Mouse (Mus musculus) erythroid progenitor cell, adult 5-6 weeks (primary cell): ENCODE results near the gene Pabpn1. TPM values are rescaled to one million over a fixed set of nuclear protein-coding genes. Genes with fewer than 3 reads are reported as not detected.

ENCODE experiments used
- ATAC-seq: replicated peaks from 2 replicates; pipeline ENCODE4 v1.8.0; 2016; ENCODE audit warnings: moderate number of reproducible peaks, mild to moderate bottlenecking, moderate TSS enrichment, inconsistent platforms; ENCODE audit not compliant: poor library complexity, low FRiP score, severe bottlenecking
- total RNA-seq, 2 experiments: library from RNA; stranded (forward) in 1 of 2; stranded (reverse) in 1 of 2; fragments of 150-400 nt in 1 of 2; fragments of 186-747, 209-891 nt in 1 of 2; gene quantifications; 2 replicates each; pipeline versions ENCODE4 v1.2.3 to v1.2.4; 2015 to 2017; ENCODE audit warnings: low replicate concordance in 2 of 2

The Pabpn1 gene
- total RNA-seq, 2 experiments from 2014 or later, result 49.9 to 120 TPM

DNA sequence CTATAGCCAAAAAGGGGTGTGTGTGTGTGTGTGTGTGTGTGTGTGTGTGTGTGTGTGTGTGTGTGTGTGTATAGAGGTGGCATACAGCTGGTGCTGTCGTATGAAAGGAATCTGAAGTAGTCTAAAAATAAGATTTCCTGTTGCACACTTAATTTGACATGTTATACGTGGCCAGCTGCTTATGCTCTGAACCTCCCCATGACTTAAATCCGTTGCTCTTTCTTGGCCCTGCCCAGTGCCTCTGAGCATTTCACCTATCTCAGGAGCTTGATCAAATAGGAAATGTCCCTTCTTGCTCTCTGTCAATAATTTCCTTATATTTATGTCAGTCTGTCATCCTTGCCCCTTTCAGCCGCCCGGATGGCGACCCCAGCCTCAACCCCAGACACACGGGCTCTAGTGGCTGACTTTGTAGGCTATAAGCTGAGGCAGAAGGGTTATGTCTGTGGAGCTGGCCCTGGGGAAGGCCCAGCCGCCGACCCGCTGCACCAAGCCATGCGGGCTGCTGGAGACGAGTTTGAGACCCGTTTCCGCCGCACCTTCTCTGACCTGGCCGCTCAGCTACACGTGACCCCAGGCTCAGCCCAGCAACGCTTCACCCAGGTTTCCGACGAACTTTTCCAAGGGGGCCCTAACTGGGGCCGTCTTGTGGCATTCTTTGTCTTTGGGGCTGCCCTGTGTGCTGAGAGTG lies 8.1 kb upstream of the Pabpn1 start:
- no peak for ATAC-seq

DNA sequence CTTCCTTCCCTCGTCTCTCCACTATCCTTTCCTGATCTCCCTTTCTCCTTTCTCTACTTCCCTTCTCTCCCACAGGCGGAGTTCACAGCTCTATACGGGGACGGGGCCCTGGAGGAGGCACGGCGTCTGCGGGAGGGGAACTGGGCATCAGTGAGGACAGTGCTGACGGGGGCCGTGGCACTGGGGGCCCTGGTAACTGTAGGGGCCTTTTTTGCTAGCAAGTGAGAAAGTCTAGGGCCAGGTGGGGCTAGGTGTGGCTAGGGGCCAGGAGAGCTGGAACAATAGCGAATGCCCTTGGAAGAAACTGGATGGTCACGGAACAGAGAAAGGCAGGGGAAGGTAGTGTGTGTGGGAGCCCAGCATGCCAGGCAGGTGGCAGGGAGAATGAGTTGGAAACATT lies 7.0 kb upstream of the Pabpn1 start:
- ATAC-seq, result no peak

GRCm38 (mm10) chr14:54893651-54894181 lies 1.4 kb downstream of the Pabpn1 start:
- peak; percentile 97 for ATAC-seq

DNA sequence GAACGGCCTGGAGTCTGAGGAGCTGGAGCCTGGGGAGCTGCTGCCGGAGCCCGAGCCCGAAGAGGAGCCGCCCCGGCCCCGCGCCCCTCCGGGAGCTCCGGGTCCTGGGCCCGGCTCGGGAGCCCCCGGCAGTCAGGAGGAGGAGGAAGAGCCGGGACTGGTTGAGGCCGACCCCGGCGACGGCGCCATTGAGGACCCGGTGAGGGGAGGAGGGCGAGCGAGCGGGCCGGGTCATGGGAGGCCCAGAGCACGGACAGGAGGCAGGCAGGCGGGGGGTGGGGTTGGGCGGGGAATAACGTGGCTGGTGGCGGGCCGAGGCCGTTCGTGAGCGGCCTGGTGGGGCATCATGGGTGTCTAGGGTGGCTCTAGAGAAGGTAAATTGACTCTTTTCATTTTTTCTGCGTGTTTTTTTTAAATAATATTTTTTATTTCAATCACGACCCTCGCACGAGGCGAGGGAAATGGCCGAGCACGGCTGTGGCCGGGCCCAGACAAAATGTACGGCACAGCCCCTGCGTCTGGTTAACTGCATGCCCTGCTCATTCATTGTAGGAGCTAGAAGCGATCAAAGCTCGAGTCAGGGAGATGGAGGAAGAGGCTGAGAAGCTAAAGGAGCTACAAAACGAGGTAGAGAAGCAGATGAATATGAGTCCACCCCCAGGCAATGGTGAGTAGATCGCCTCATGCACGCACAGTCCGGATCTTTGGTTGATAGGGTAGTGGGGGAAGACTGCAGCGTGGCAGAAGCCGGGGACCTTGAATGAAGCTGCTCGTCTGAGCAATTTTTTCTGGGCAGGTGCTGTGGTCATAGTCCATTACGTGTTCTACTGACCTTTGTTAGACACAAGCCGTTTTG lies 2.2 kb downstream of the Pabpn1 start:
- ATAC-seq, result peak; percentile 36; the same call in 1 of the 2 replicates

DNA sequence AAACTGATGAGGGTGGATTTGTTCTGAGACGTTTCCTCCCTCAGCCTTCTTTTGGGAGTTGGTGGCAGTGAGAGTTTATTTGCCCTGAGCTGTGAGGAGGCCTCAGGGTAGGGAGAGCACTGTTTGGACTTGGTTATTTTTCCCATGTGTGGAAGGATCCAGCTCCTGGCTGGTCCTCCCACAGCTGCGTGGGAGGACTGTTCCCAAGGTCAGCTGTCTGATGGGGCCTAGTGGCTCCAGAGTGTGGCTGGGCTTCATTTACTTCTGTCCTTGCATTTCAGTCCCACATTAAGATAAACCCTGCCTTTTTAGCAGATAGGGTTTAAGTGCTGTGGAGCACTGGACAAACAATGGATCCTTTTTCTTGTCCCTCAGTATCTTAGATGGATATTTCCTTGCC lies 5.1 kb downstream of the Pabpn1 start:
- no peak for ATAC-seq

- ATAC-seq, result peak; percentile 56; the same call in 1 of the 2 replicates
Measured at GRCm38 (mm10) chr14:54900383-54900782, 8.1 kb downstream of the Pabpn1 start.

DNA sequence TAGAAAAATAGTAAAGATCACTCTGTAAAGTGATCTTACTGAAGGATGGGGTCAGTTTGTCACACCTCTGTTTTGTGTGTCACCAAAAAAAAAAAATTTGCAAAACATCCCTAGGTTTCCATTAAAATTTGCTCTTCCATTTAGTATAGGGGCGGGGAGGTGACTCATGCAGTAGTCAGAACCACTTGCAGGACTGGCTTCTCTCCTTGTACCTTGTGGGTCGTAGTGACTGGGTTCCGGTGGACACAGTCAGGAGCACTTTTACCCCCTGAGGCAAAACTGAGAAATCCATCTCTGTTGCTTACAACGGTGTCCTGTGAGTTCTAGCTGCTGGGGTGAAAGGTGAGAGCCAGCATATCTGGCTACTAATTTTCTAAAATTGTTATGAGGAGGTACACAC lies 11.3 kb downstream of the Pabpn1 start:
- no peak for ATAC-seq

DNA sequence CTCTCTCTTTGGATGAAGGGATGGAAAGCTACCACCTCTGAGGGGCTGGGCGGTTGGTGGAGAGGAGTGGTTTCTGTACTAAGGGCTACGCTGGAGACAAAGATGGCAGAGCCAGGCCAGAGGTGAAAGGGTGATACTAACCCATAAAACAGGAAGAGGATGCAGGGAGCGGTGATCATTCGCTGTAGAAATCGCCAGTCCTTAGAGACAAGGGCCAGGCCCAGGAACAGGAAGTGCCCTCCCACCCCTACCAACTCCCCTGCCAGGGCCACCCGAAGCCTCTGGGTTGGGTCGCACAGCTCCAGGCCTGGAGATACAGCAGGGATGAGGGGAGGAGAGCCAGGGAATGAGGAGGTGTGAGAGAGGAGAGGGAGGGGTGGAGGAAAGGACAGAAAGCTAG lies 16.4 kb downstream of the Pabpn1 start:
- no peak for ATAC-seq

GRCm38 (mm10) chr14:54912109-54912850 lies 20.0 kb downstream of the Pabpn1 start:
- ATAC-seq, result no peak

- ATAC-seq, result no peak
Measured at GRCm38 (mm10) chr14:54912886-54913285, 20.6 kb downstream of the Pabpn1 start, which contains the start of gene Slc22a17. Gene Slc22a17, minus strand, starts transcription at chr14:54913132.

DNA sequence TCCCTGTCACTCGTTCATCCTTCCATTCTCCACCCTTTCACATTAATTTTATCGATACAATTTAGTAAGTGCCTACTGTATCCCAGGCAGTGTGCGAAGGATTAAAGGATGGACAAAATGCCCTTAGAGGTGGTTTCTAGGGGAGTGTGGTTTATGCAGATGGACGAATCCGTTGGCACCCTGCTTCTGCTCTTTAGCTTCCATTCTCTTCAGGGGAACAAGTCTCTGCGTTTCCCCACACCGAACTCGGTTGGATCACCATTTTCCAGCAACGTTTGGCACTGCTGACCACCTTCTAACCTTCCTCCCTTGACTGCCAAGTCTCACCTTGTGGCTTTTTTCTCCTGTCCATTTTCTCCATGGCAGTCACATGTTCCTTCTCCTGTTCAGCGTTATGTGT lies 21.0 kb downstream of the Pabpn1 start:
- no peak for ATAC-seq

DNA sequence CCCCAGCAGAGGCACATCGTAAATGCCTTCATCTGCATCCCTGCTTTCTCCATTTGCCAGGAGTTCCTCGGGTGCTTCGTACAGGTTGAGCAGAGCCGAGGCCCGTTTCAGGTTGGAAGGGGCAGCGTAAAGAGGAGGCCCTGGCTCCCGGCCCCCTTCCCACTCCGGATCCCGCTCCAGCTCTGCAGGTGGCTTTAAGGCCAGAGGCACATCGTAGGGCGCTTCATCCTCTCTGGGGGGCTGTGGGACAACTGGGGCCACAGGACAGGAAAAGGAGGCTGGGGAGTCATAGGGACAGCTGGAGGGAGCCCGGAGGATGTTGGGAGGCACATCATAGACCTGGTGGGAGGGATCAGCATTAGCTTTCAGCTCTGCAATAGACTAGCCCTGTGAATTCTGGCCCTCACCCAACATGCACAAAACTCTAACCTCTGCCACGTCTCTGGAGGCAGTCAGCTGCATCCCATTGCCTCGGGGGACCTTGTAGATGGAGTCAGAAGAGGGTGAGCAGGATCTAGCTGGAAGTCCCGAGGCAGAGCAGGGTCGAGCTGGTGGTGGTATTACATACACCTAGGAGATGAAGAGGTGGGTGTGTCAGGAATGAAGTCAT lies 27.9 kb downstream of the Pabpn1 start:
- no peak for ATAC-seq

DNA sequence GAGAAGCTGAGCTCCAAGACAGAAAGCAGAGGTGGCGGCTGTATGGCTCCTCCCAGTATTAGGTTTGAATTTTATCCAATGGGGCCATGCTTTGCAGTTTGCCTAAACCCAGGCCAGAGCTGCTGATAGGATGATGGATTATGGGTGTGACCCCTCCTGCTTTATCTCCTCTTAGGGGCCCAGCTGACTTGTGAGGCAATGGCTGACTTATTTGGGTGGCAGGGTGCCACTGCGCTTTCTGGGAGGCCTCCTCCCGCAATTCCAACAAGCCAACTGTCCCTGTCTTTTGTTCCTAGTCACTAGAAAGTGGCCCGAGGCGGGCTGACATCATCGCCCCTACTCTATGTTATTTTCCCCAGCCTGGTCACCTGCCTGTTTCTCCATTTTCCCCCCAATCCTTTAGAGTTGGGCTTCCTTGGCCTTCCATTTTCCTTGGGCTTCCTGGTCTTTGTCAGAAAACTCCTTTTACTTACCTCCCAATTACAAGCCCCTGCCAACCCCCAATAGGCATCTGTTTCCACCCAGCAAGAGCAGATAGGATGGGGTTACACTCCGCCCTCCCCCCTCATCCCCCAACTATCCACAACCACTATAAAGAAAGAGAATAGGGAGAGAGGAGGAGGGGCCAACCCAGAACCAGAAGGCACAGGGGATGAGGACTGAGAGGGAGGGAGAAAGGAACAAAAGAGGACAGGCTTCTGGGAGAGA lies 32.5 kb downstream of the Pabpn1 start:
- ATAC-seq, result 0 out of 2 replicates have a peak, but pooled peaks have one; percentile 33

GRCm38 (mm10) chr14:54925349-54926342 lies 33.3 kb downstream of the Pabpn1 start, which contains the start of gene Efs:
Gene Efs, minus strand, starts transcription at chr14:54926126.
- ATAC-seq, result no peak

GRCm38 (mm10) chr14:54926401-54927158 lies 34.3 kb downstream of the Pabpn1 start:
- no peak for ATAC-seq

DNA sequence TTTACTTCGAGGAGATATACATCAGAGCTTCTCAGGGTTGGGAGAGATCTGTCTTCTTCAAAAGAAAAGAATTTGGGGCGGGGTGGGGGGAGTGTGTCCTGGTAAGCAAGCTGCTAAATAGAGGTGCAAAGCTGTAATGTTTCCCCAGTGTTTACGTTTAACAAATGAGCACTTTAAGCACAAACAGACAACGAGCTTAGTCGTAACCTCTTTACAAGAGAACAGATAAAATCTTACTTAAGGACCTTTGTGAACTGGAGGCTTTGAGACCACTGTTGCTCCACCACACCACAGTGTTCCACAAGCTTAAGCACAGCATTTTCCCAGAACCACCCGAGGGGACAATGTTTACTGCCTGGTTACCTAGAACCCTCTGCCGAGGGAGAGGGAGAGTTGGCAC lies 35.0 kb downstream of the Pabpn1 start:
- ATAC-seq, result no peak

- no peak for ATAC-seq
Measured at GRCm38 (mm10) chr14:54929801-54930200, 37.5 kb downstream of the Pabpn1 start.
